Mouse (Mus musculus) cerebellum, adult 2 months (tissue): ENCODE results near the gene Pdcd2l.

Source experiments
- CTCF ChIP-seq: fragments of 200-500 bp; IDR thresholded peaks from 2 replicates; pipeline ENCODE4 v1.5.1; 2011; ENCODE audit warnings: low read depth, mild to moderate bottlenecking, control low read depth, low read length, moderate library complexity, borderline replicate concordance; ENCODE audit not compliant: insufficient read depth
- POLR2A ChIP-seq: fragments of 200-500 bp; IDR thresholded peaks from 2 replicates; pipeline ENCODE4 v1.6.1; 2011; ENCODE audit warnings: low read length, control low read depth, borderline replicate concordance; ENCODE audit not compliant: insufficient read depth

GRCm38 (mm10) chr7:34139493-34139892 is 57.0 kb downstream of the Pdcd2l start:
- TF ChIP-seq POLR2A = no peak
- no peak for TF ChIP-seq CTCF
